Mouse (Mus musculus): Measurements from ENCODE around the gene Col5a1.

GRCm38 (mm10) chr2:27915726-27916125 is 29.5 kb downstream of the Col5a1 start:
- TF ChIP-seq EP300 (IDR thresholded peaks at IDR 0.05) (no peak), CTCF (IDR thresholded peaks at IDR 0.05) (peak; percentile 77)

Measured in lung, postnatal 0 days (tissue).